Mouse (Mus musculus) left cerebral cortex, postnatal 10 days (tissue): ENCODE measurements at regions not wholly inside any gene's neighbourhood (a gene's known extent, or its start where the extent isn't known, plus 50 kb on each side); places are given as distances from the start of the nearest gene placed in this dataset. TPM values are rescaled to one million over a fixed set of nuclear protein-coding genes. Genes with fewer than 3 reads are reported as not detected.
A peak's percentile ranks its signal among the peaks of the same experiment; 100 is the strongest.

Experiments used
- DNase-seq, 2 experiments: peaks; one replicate each; pipeline ENCODE4 v3.0.0; 2021 to 2022; ENCODE audit warnings: low spot score in 2 of 2, mixed read lengths in 1 of 2; ENCODE audit errors: extremely low spot score in 1 of 2
- intact Hi-C: fragments of 180-260 bp; cut with DNase I; formaldehyde crosslinking; loops from one replicate; pipeline ENCODE4 v1.15.1; 2025
- microRNA-seq: library from miRNA; unstranded; fragments of <30 nt; microRNA quantifications from one replicate; pipeline ENCODE4 v1.2.0, GENCODE M21; 2022

- intact Hi-C loops = no loop called here
- no peak for DNase-seq
Measured at GRCm38 (mm10) chr6:73401059-73401458, 68.4 kb downstream of the 4931417E11Rik start.

- no peak for DNase-seq
- intact Hi-C loops = no loop called here
Measured at GRCm38 (mm10) chr6:73389301-73389700, 80.2 kb downstream of the 4931417E11Rik start.

GRCm38 (mm10) chr6:73386261-73386660 is 83.2 kb downstream of the 4931417E11Rik start:
- intact Hi-C loops = no loop called here

GRCm38 (mm10) chr6:73379825-73380224 is 89.6 kb downstream of the 4931417E11Rik start:
- no peak for DNase-seq
- intact Hi-C loops = loop anchor here (5.0 kb wide), 1 partner anchor 102 kb away; no protein-coding TSS in a partner anchor

More at GRCm38 (mm10) chr6:73386261-73386660, 83.2 kb downstream of the 4931417E11Rik start:
- DNase-seq = no peak

GRCm38 (mm10) chr6:73377884-73378283 is 91.6 kb downstream of the 4931417E11Rik start:
- intact Hi-C loops = no loop called here
- peak in 1 of 2 experiments; percentile 31 for DNase-seq

GRCm38 (mm10) chr6:73376291-73376690 is 93.2 kb downstream of the 4931417E11Rik start:
- DNase-seq = no peak
- intact Hi-C loops = no loop called here

GRCm38 (mm10) chr6:73372901-73373300 is 96.6 kb downstream of the 4931417E11Rik start:
- intact Hi-C loops = no loop called here
- no peak for DNase-seq

- no peak for DNase-seq
- intact Hi-C loops = no loop called here
Measured at GRCm38 (mm10) chr6:73371866-73372265, 97.6 kb downstream of the 4931417E11Rik start.

GRCm38 (mm10) chr6:73370901-73371300 is 98.6 kb downstream of the 4931417E11Rik start:
- DNase-seq = no peak
- intact Hi-C loops = no loop called here

GRCm38 (mm10) chr6:73368836-73369141 is 100.7 kb downstream of the 4931417E11Rik start:
- intact Hi-C loops = no loop called here
- no peak for DNase-seq

- intact Hi-C loops = no loop called here
- no peak for DNase-seq
Measured at GRCm38 (mm10) chr6:73368047-73368835, 101.2 kb downstream of the 4931417E11Rik start.

- DNase-seq = peak; percentile 67 to 74
- intact Hi-C loops = no loop called here
Measured at GRCm38 (mm10) chr6:73367616-73368015, 101.9 kb downstream of the 4931417E11Rik start.

- no peak for DNase-seq
- intact Hi-C loops = no loop called here
Measured at GRCm38 (mm10) chr6:73366626-73367025, 102.8 kb downstream of the 4931417E11Rik start.

- no peak for DNase-seq
- intact Hi-C loops = no loop called here
Measured at GRCm38 (mm10) chr6:73365306-73365705, 104.2 kb downstream of the 4931417E11Rik start.

- intact Hi-C loops = no loop called here
- peak; percentile 20 to 30 for DNase-seq
Measured at GRCm38 (mm10) chr6:73334995-73335394, 86.8 kb downstream of the Suclg1 start.

GRCm38 (mm10) chr6:73329666-73330065 is 81.5 kb downstream of the Suclg1 start:
- intact Hi-C loops = no loop called here
- DNase-seq = no peak

Small RNA genes in the stretch of these regions (microRNA-seq; reads per million reads assigned to microRNA genes)
- not detected for gene Gm24370
